Mouse (Mus musculus): Measurements from ENCODE around the gene Vsir. TPM values are rescaled to one million over a fixed set of nuclear protein-coding genes. Genes with fewer than 3 reads are reported as not detected.

The Vsir gene
- 15.4 and 18.5 TPM in 2 replicates for total RNA-seq (2017)

- peak; percentile 45 for ATAC-seq (replicated peaks; ENCODE audit: low read depth, poor library complexity, severe bottlenecking)
These were observed at the start of gene Vsir for GRCm38 (mm10) chr10:60346701-60347405. Gene Vsir (plus strand): TSS chr10:60346851.

- ATAC-seq (replicated peaks; ENCODE audit: low read depth, poor library complexity, severe bottlenecking) = no peak
These were observed 47.0 kb upstream of the Vsir start for GRCm38 (mm10) chr10:60299636-60300035.

- no peak for ATAC-seq (replicated peaks; ENCODE audit: low read depth, poor library complexity, severe bottlenecking)
These were observed 43.2 kb upstream of the Vsir start for GRCm38 (mm10) chr10:60303419-60303818.

- ATAC-seq (replicated peaks; ENCODE audit: low read depth, poor library complexity, severe bottlenecking) = peak; percentile 93
These were observed 41.6 kb upstream of the Vsir start for GRCm38 (mm10) chr10:60304854-60305628.

- ATAC-seq (replicated peaks; ENCODE audit: low read depth, poor library complexity, severe bottlenecking) = no peak
These were observed 36.0 kb upstream of the Vsir start for GRCm38 (mm10) chr10:60310629-60311028.

- no peak for ATAC-seq (replicated peaks; ENCODE audit: low read depth, poor library complexity, severe bottlenecking)
These were observed 33.0 kb upstream of the Vsir start for GRCm38 (mm10) chr10:60313606-60314005.

GRCm38 (mm10) chr10:60316166-60316565 lies 30.5 kb upstream of the Vsir start:
- ATAC-seq (replicated peaks; ENCODE audit: low read depth, poor library complexity, severe bottlenecking) = peak; percentile 40; the same call in 1 of the 2 replicates

GRCm38 (mm10) chr10:60328963-60329650 lies 17.5 kb upstream of the Vsir start:
- ATAC-seq (replicated peaks; ENCODE audit: low read depth, poor library complexity, severe bottlenecking) = no peak

- ATAC-seq (replicated peaks; ENCODE audit: low read depth, poor library complexity, severe bottlenecking) = peak; percentile 47
These were observed 12.1 kb upstream of the Vsir start for GRCm38 (mm10) chr10:60334583-60334982.

GRCm38 (mm10) chr10:60335021-60335420 lies 11.6 kb upstream of the Vsir start:
- ATAC-seq (replicated peaks; ENCODE audit: low read depth, poor library complexity, severe bottlenecking) = no peak

GRCm38 (mm10) chr10:60341528-60341927 lies 5.1 kb upstream of the Vsir start:
- peak; percentile 43 for ATAC-seq (replicated peaks; ENCODE audit: low read depth, poor library complexity, severe bottlenecking)

GRCm38 (mm10) chr10:60344111-60344510 lies 2.5 kb upstream of the Vsir start:
- ATAC-seq (replicated peaks; ENCODE audit: low read depth, poor library complexity, severe bottlenecking) = peak; percentile 71

GRCm38 (mm10) chr10:60346056-60346455 lies 595 bp upstream of the Vsir start:
- no peak for ATAC-seq (replicated peaks; ENCODE audit: low read depth, poor library complexity, severe bottlenecking)

- no peak for ATAC-seq (replicated peaks; ENCODE audit: low read depth, poor library complexity, severe bottlenecking)
These were observed 1.3 kb downstream of the Vsir start for GRCm38 (mm10) chr10:60347768-60348610.

GRCm38 (mm10) chr10:60349056-60349455 lies 2.4 kb downstream of the Vsir start:
- peak; percentile 27 for ATAC-seq (replicated peaks; ENCODE audit: low read depth, poor library complexity, severe bottlenecking)

- no peak for ATAC-seq (replicated peaks; ENCODE audit: low read depth, poor library complexity, severe bottlenecking)
These were observed 3.0 kb downstream of the Vsir start for GRCm38 (mm10) chr10:60349644-60350043.

- no peak for ATAC-seq (replicated peaks; ENCODE audit: low read depth, poor library complexity, severe bottlenecking)
These were observed 3.6 kb downstream of the Vsir start for GRCm38 (mm10) chr10:60350077-60350804.

- ATAC-seq (replicated peaks; ENCODE audit: low read depth, poor library complexity, severe bottlenecking) = peak; percentile 54
These were observed 4.1 kb downstream of the Vsir start for GRCm38 (mm10) chr10:60350805-60351167.

- ATAC-seq (replicated peaks; ENCODE audit: low read depth, poor library complexity, severe bottlenecking) = no peak
These were observed 4.6 kb downstream of the Vsir start for GRCm38 (mm10) chr10:60351248-60351647.

All from common myeloid progenitor, adult 5-6 weeks (primary cell).